Mouse (Mus musculus): Measurements from ENCODE around the gene Xylt1. TPM values are rescaled to one million over a fixed set of nuclear protein-coding genes. Genes with fewer than 3 reads are reported as not detected.

Xylt1 gene
- polyA plus RNA-seq, 1 experiment from 2014 or later, result 1.1 TPM

DNA sequence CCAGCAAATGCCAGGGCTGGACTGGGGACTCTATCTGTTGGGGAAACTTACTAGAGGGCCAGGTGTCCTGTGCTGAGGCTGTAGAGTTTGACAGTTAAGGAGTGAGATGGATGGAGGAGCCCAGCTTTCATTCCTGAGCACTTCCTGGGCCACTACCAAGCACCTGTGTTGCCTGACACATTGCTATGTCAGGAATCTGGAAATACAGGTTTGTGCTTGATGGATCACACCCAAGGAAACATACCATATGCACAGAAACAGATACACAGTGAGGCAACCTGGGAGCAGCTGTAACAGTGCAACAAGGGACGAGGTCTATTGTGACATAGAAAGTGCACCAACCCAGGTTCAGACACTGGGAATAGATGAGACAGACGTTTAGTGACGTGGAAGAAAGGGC is 125.0 kb downstream of the Xylt1 start:
- H3K36me3 ChIP-seq (ENCODE audit: control insufficient read depth, insufficient read depth, low read length), result no peaks in the 10 kb centered on the region
- no peaks in the 10 kb centered on the region for H3K27me3 ChIP-seq (ENCODE audit: control insufficient read depth, insufficient read depth, low read length)
- no peaks in the 10 kb centered on the region for H3K9me3 ChIP-seq (ENCODE audit: control insufficient read depth, low read length)
- H3K9ac ChIP-seq (ENCODE audit: low read length), result no peak overlapping the region
- 89% methylated on average over 3 of the region's 3 CpGs for WGBS
- H3K4me3 ChIP-seq (ENCODE audit: low read depth, low read length), result no peak overlapping the region
- peak; percentile 73 for DNase-seq (ENCODE audit: low spot score, missing footprints)
- ATAC-seq (ENCODE audit: low FRiP score), result no peak
- no peak overlapping the region for H3K4me2 ChIP-seq
- no peak overlapping the region for H3K27ac ChIP-seq (ENCODE audit: low read depth, low read length)
- H3K4me1 ChIP-seq (ENCODE audit: control insufficient read depth, insufficient read depth, low read length), result no peaks in the 10 kb centered on the region

DNA sequence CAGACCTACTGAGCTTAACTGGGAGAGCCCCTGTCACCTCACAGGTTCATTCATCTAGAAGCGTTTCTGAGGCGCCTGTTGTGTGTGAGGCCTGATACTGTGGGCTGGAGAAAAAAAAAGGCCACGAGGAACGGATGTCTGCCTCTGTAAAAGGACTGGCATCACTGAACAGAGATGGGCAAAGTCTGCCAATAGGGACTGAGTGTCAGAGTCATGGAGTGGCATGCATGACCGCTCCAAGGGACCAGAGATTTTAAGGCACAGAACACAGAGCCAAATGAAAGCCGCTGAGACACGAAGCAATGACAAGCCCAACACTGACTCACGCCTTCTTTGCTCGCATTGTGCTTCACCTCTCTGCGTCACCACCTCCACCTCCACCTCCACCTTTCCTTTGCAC is 126.6 kb downstream of the Xylt1 start:
- no peak overlapping the region for H3K27ac ChIP-seq (ENCODE audit: low read depth, low read length)
- no peaks in the 10 kb centered on the region for H3K36me3 ChIP-seq (ENCODE audit: control insufficient read depth, insufficient read depth, low read length)
- DNase-seq (ENCODE audit: low spot score, missing footprints), result peak; percentile 39
- ATAC-seq (ENCODE audit: low FRiP score), result no peak
- H3K4me3 ChIP-seq (ENCODE audit: low read depth, low read length), result no peak overlapping the region
- H3K27me3 ChIP-seq (ENCODE audit: control insufficient read depth, insufficient read depth, low read length), result no peaks in the 10 kb centered on the region
- H3K4me2 ChIP-seq, result no peak overlapping the region
- WGBS, result 94% methylated on average over 10 of the region's 10 CpGs
- H3K9ac ChIP-seq (ENCODE audit: low read length), result no peak overlapping the region
- H3K4me1 ChIP-seq (ENCODE audit: control insufficient read depth, insufficient read depth, low read length), result no peaks in the 10 kb centered on the region
- H3K9me3 ChIP-seq (ENCODE audit: control insufficient read depth, low read length), result no peaks in the 10 kb centered on the region

DNA sequence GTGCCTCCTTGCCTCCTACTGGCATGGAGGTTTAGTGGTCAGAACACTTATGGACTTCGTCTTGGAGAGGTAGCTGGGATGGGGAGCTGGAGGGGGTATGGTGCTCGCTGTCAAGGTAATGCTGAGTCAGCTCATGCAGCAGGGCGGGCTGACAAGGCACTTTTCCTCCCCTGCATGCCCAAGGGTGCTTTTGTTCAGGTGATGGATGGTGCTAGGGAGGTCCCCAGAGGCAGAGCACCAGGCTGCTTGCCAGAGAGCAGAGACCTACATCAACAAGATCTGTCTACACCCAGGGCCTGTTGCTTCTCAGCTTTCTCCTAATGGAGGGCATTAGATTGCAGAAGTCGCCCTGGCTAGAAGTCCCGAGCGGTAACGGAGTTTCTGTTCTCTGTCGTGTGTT is 127.3 kb downstream of the Xylt1 start:
- 84% methylated on average over 8 of the region's 8 CpGs for WGBS
- H3K27ac ChIP-seq (ENCODE audit: low read depth, low read length), result no peak overlapping the region
- no peak for DNase-seq (ENCODE audit: low spot score, missing footprints)

DNA sequence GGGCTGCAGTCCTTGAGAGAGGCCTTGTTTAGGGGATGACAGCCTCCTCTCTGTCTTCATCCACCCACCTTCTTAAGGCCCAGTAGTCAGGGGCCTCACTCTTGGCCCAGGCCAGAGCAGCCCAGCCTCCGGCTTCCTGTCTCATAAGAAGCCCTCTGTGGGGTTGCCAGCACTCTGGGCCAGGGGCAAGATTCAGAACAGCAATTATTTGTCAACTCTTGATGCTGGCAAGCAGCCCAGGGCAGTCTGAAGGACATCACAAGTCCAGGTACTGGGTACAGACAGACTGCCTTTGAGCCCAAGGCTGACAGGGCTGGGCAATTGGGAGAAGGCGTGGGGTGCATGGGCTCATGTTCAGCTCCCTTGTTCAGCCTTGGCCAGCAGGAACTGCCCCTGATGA is 129.3 kb downstream of the Xylt1 start:
- DNase-seq (ENCODE audit: low spot score, missing footprints), result peak; percentile 49
- Histone ChIP-seq H3K9me3 (ENCODE audit: control insufficient read depth, low read length) (no peaks in the 10 kb centered on the region), H3K27me3 (ENCODE audit: control insufficient read depth, insufficient read depth, low read length) (no peaks in the 10 kb centered on the region), H3K4me1 (ENCODE audit: control insufficient read depth, insufficient read depth, low read length) (no peaks in the 10 kb centered on the region), H3K27ac (ENCODE audit: low read depth, low read length) (no peak overlapping the region), H3K36me3 (ENCODE audit: control insufficient read depth, insufficient read depth, low read length) (no peaks in the 10 kb centered on the region), H3K4me2 (no peak overlapping the region), H3K4me3 (ENCODE audit: low read depth, low read length) (no peak overlapping the region), H3K9ac (ENCODE audit: low read length) (no peak overlapping the region)
- 80% methylated on average over 2 of the region's 2 CpGs for WGBS
- no peak for ATAC-seq (ENCODE audit: low FRiP score)

More for the DNA sequence above, 127.3 kb downstream of the Xylt1 start:
- Histone ChIP-seq H3K4me2 (no peak overlapping the region), H3K4me3 (ENCODE audit: low read depth, low read length) (no peak overlapping the region), H3K9ac (ENCODE audit: low read length) (no peak overlapping the region), H3K27me3 (ENCODE audit: control insufficient read depth, insufficient read depth, low read length) (no peaks in the 10 kb centered on the region), H3K36me3 (ENCODE audit: control insufficient read depth, insufficient read depth, low read length) (no peaks in the 10 kb centered on the region), H3K9me3 (ENCODE audit: control insufficient read depth, low read length) (no peaks in the 10 kb centered on the region), H3K4me1 (ENCODE audit: control insufficient read depth, insufficient read depth, low read length) (no peaks in the 10 kb centered on the region)
- ATAC-seq (ENCODE audit: low FRiP score), result no peak

DNA sequence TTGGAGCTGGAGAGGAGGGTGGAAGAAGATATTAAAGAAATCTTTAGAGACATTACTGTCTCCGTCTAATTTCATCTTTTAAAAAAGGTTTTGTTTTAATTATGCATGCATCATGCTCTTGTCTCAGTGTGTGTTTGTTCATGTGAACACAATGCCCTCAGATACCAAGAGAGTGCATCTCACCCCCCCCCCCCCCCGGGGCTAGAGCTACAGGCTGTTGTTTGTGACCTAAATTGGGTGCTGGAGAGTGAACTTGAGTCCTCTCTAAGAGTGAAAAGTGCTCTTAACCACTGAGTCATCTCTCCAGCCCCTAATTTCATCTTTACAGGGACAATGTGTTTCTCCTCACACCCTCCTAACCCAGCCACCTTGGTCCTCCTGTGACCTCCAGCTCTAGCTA is 131.5 kb downstream of the Xylt1 start:
- DNase-seq (ENCODE audit: low spot score, missing footprints) (peak; percentile 79), ATAC-seq (ENCODE audit: low FRiP score) (no peak)
- Histone ChIP-seq H3K27ac (ENCODE audit: low read depth, low read length) (no peak overlapping the region), H3K9ac (ENCODE audit: low read length) (no peak overlapping the region), H3K4me2 (no peak overlapping the region), H3K27me3 (ENCODE audit: control insufficient read depth, insufficient read depth, low read length) (no peaks in the 10 kb centered on the region), H3K36me3 (ENCODE audit: control insufficient read depth, insufficient read depth, low read length) (no peaks in the 10 kb centered on the region), H3K9me3 (ENCODE audit: control insufficient read depth, low read length) (no peaks in the 10 kb centered on the region), H3K4me3 (ENCODE audit: low read depth, low read length) (no peak overlapping the region), H3K4me1 (ENCODE audit: control insufficient read depth, insufficient read depth, low read length) (no peaks in the 10 kb centered on the region; the same call in 1 of the 2 replicates)
- WGBS, result 79% methylated on average over 2 of the region's 2 CpGs

DNA sequence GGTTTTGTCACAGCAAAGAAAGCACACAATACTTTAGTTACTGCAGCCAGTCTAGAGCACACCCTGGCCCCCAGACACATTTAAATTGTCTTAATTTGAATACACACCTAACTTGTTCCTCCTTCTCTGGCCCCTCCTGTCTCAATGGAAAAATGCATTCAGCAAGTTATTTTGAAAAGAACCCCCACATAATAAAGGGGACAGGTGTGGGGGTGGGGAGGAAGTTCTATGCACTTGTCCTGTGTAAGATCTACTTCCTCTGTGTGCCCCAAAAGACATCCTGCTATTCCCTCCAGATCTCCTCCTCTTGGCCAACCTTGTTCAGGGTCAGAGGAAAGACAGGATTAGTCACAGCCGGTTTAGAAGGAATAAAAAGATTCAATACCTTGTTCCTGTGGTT is 135.0 kb downstream of the Xylt1 start:
- no peaks in the 10 kb centered on the region for H3K9me3 ChIP-seq (ENCODE audit: control insufficient read depth, low read length)
- H3K4me3 ChIP-seq (ENCODE audit: low read depth, low read length), result no peak overlapping the region
- no peaks in the 10 kb centered on the region for H3K27me3 ChIP-seq (ENCODE audit: control insufficient read depth, insufficient read depth, low read length)
- no peaks in the 10 kb centered on the region for H3K36me3 ChIP-seq (ENCODE audit: control insufficient read depth, insufficient read depth, low read length)
- H3K27ac ChIP-seq (ENCODE audit: low read depth, low read length), result no peak overlapping the region
- no peaks in the 10 kb centered on the region; the same call in 1 of the 2 replicates for H3K4me1 ChIP-seq (ENCODE audit: control insufficient read depth, insufficient read depth, low read length)
- ATAC-seq (ENCODE audit: low FRiP score) (no peak), DNase-seq (ENCODE audit: low spot score, missing footprints) (peak; percentile 49)
- H3K9ac ChIP-seq (ENCODE audit: low read length), result no peak overlapping the region
- WGBS, result 50% methylated on average over 1 of the region's 1 CpGs
- H3K4me2 ChIP-seq, result no peak overlapping the region

DNA sequence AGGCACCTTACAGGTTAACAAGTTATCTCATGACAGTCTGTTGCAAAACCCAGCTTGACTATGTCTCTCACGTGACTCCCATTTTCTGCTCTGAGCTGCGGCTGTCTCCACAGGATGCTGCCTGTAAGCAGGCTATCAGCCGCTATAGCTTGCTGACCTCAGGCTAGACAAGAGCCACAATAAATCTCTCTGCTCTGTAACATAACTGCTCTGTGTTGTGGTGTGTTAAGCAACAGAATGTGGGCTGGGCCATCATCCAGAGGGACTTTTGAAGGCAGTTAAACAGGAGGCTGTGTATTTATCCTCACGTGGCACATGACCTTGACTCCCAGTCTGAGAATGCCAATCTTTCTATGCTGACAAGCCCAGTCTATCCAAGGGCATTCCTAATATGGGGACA is 136.1 kb downstream of the Xylt1 start:
- Histone ChIP-seq H3K4me2 (no peak overlapping the region), H3K4me3 (ENCODE audit: low read depth, low read length) (no peak overlapping the region), H3K9ac (ENCODE audit: low read length) (no peak overlapping the region), H3K27ac (ENCODE audit: low read depth, low read length) (no peak overlapping the region), H3K36me3 (ENCODE audit: control insufficient read depth, insufficient read depth, low read length) (no peaks in the 10 kb centered on the region), H3K4me1 (ENCODE audit: control insufficient read depth, insufficient read depth, low read length) (no peaks in the 10 kb centered on the region; the same call in 1 of the 2 replicates), H3K27me3 (ENCODE audit: control insufficient read depth, insufficient read depth, low read length) (no peaks in the 10 kb centered on the region), H3K9me3 (ENCODE audit: control insufficient read depth, low read length) (no peaks in the 10 kb centered on the region)
- 71% methylated on average over 4 of the region's 4 CpGs for WGBS
- DNase-seq (ENCODE audit: low spot score, missing footprints), result peak; percentile 31
- no peak for ATAC-seq (ENCODE audit: low FRiP score)

DNA sequence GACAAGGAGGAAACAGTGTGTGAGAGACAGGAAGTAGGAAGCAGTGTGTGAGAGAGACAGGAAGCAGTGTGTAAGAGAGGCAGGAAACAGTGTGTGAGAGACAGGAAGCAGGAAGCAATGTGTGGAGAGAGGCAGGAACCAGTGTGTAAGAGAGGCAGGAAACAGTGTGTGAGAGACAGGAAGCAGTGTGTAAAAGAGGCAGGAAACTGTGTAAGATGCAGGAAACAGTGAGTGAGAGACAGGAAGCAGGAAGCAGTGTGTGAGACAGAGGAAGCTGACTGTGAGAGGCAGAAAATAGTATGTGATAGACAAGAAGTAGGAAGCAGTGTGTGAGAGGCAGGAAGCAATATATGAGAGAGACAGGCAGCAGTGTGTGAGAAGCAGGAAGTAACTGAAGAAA is 140.6 kb downstream of the Xylt1 start:
- ATAC-seq (ENCODE audit: low FRiP score) (no peak), DNase-seq (ENCODE audit: low spot score, missing footprints) (peak; percentile 8)
- H3K27me3 ChIP-seq (ENCODE audit: control insufficient read depth, insufficient read depth, low read length), result no peaks in the 10 kb centered on the region
- no peaks in the 10 kb centered on the region for H3K36me3 ChIP-seq (ENCODE audit: control insufficient read depth, insufficient read depth, low read length)
- H3K4me2 ChIP-seq, result no peak overlapping the region
- H3K9me3 ChIP-seq (ENCODE audit: control insufficient read depth, low read length), result no peaks in the 10 kb centered on the region
- no peak overlapping the region for H3K4me3 ChIP-seq (ENCODE audit: low read depth, low read length)
- H3K4me1 ChIP-seq (ENCODE audit: control insufficient read depth, insufficient read depth, low read length), result peaks cover 11% of the 10 kb centered on the region
- no peak overlapping the region for H3K9ac ChIP-seq (ENCODE audit: low read length)
- H3K27ac ChIP-seq (ENCODE audit: low read depth, low read length), result no peak overlapping the region

DNA sequence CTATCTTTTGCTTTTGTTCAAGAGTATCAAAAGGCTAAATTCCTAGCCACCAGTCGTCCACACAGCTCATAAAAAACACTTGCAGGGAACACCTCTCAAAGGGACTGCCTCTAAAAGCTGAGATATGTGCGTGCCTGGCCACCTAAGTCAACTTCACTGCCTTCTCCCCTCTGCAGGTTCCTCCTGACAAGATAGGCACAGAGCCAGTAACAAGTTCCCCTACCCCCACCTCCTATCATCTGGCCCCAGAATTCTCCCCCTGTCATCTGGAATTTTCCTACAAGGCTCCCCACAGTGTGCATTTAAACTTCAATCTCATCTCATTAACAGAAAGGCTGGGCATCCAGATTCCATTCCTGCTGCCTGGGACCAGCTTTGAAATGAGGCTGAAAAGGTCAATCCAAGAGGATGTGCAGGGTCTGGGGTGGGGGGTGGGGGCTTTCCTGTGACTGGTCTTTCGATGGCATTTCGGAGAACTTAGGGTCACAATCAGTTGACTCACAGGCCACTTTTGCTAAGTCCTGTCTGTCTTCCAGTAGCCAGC is 141.4 kb downstream of the Xylt1 start:
- H3K27ac ChIP-seq (ENCODE audit: low read depth, low read length), result no peak overlapping the region
- H3K4me1 ChIP-seq (ENCODE audit: control insufficient read depth, insufficient read depth, low read length), result peaks cover 11% of the 10 kb centered on the region
- no peak overlapping the region for H3K9ac ChIP-seq (ENCODE audit: low read length)
- no peaks in the 10 kb centered on the region for H3K36me3 ChIP-seq (ENCODE audit: control insufficient read depth, insufficient read depth, low read length)
- no peak overlapping the region for H3K4me2 ChIP-seq
- no peaks in the 10 kb centered on the region for H3K9me3 ChIP-seq (ENCODE audit: control insufficient read depth, low read length)
- H3K4me3 ChIP-seq (ENCODE audit: low read depth, low read length), result no peak overlapping the region
- H3K27me3 ChIP-seq (ENCODE audit: control insufficient read depth, insufficient read depth, low read length), result no peaks in the 10 kb centered on the region
- 20% methylated on average over 4 of the region's 4 CpGs for WGBS
- DNase-seq (ENCODE audit: low spot score, missing footprints), result no peak
- ATAC-seq (ENCODE audit: low FRiP score), result no peak
